Comparison of ENCODE assay signal across 7 mouse cellular contexts in genomic region chr17:31378361-31378761, GRCm38 (mm10). TPM values are rescaled to one million over a fixed set of nuclear protein-coding genes. Genes with fewer than 3 reads are reported as not detected.
DNase-seq lines count a peak whose midpoint lies in the region; ATAC-seq lines count a peak whose summit lies in the region.

No protein-coding gene starts in this region.

- H3K4me2 ChIP-seq in midbrain, embryonic 16.5 days (ENCODE audit: low read length), result peak overlapping the region; percentile 33

- intact Hi-C loops in heart, postnatal 14 days (cut with DNase I), result loop anchor here (1.0 to 5.0 kb wide), 3 partner anchors 68 to 284 kb away; no protein-coding TSS in a partner anchor

- H3K9me3 ChIP-seq in midbrain, embryonic 16.5 days (replicated peaks; ENCODE audit: control insufficient read depth, low read length, poor library complexity, severe bottlenecking), result no peaks in the 10 kb centered on the region

- no peaks in the 10 kb centered on the region for H3K36me3 ChIP-seq in midbrain, embryonic 16.5 days (ENCODE audit: control insufficient read depth, insufficient read depth, low read length)

- 55% methylated on average over 10 of the region's 10 CpGs for WGBS in midbrain, embryonic 16.5 days

- no peak overlapping the region for H3K9ac ChIP-seq in midbrain, embryonic 16.5 days (ENCODE audit: low read depth, low read length)

- peaks cover 7% of the 10 kb centered on the region; the same call in 1 of the 2 replicates for H3K4me1 ChIP-seq in midbrain, embryonic 16.5 days (ENCODE audit: control insufficient read depth, insufficient read depth, low read length)

- H3K27ac ChIP-seq in midbrain, embryonic 16.5 days (ENCODE audit: low read length), result no peak overlapping the region; the same call in 1 of the 2 replicates

- peak; percentile 7 to 16 for DNase-seq in left cerebral cortex, adult 18-20 months (ENCODE audit: low spot score in 2 of 2)
- DNase-seq in left cerebral cortex, adult 8-10 months (ENCODE audit: low spot score in 2 of 2), result no peak
- peak; percentile 57 to 58 for DNase-seq in cerebellum, postnatal 14 days
- peak; percentile 23 to 26 for DNase-seq in heart, postnatal 14 days

- H3K27me3 ChIP-seq in midbrain, embryonic 16.5 days (ENCODE audit: control insufficient read depth, insufficient read depth, low read depth, low read length), result no peaks in the 10 kb centered on the region

- no peak overlapping the region for H3K4me3 ChIP-seq in midbrain, embryonic 16.5 days (ENCODE audit: low read depth, low read length)

- ATAC-seq in midbrain, embryonic 16.5 days, result no peak
- no peak for ATAC-seq in inflammation-experienced regulatory T-cells, adult 6 months
- no peak for ATAC-seq in megakaryocyte, adult 5-6 weeks (ENCODE audit: poor library complexity, severe bottlenecking)

RNA-seq across cellular contexts. Expression of gene Pde9a, which starts 7.6 kb away (rescaled TPM):
- 10 to 100 TPM; 21.2 to 22.4 TPM for total RNA-seq in left cerebral cortex, adult 18-20 months (2021)
- total RNA-seq in left cerebral cortex, adult 8-10 months (2022), result 10 to 100 TPM; 20.1 to 29.5 (median 22.2) TPM
- total RNA-seq in heart, postnatal 14 days (2021), result 10 to 100 TPM in 1 of 2 experiments, 1 to 10 TPM in 1; 7.2 to 11.9 TPM
- polyA plus RNA-seq in midbrain, embryonic 16.5 days (2015; fragmentation: Nextera tagmentation; extraction: Ambion mirVana), result 33.1 and 41.0 TPM in 2 replicates
- polyA plus RNA-seq in inflammation-experienced regulatory T-cells, adult 6 months (2017; shearing (Covaris generic)), result not detected
- total RNA-seq in megakaryocyte, adult 5-6 weeks (2015), result not detected in 2 replicates
- 0.29 TPM in 1 of 2 replicates, not detected in the other for total RNA-seq in megakaryocyte, adult 5-6 weeks (2017)

Comparison
In these comparisons a context has a peak if more than half of its experiments do, and no peak if none do; other contexts are left out.
1. DNase-seq: peak in left cerebral cortex, adult 18-20 months (2 of 2), cerebellum, postnatal 14 days (2 of 2) and heart, postnatal 14 days (2 of 2); none in left cerebral cortex, adult 8-10 months (0 of 2).
2. RNA of gene Pde9a, which starts 7.6 kb away (total RNA-seq): 21.2 to 22.4 TPM in left cerebral cortex, adult 18-20 months, 20.1 to 29.5 TPM in left cerebral cortex, adult 8-10 months and 7.2 to 11.9 TPM in heart, postnatal 14 days; 0.29 TPM in megakaryocyte, adult 5-6 weeks; every median in the first group is over 4 times any median in the second.